Mouse (Mus musculus) kidney, adult 2 months (tissue): ENCODE results near the gene Adsl. TPM values are rescaled to one million over a fixed set of nuclear protein-coding genes. Genes with fewer than 3 reads are reported as not detected.

Source experiments
- DNase-seq: peaks from one replicate; pipeline ENCODE4 v3.0.0; 2021
- H3K27ac ChIP-seq: fragments of 200-500 bp; 2 replicates; pipeline ENCODE4 v1.5.1; 2012; ENCODE audit warnings: low read depth, low read length, control low read depth, inconsistent platforms; ENCODE audit not compliant: insufficient read depth
- H3K27me3 ChIP-seq: fragments of 200-500 bp; replicated peaks from 2 replicates; pipeline ENCODE4 v1.6.1; 2012; ENCODE audit warnings: mild to moderate bottlenecking, moderate library complexity, low read length, inconsistent platforms; ENCODE audit not compliant: control insufficient read depth, insufficient read depth
- H3K36me3 ChIP-seq: fragments of 200-500 bp; 2 replicates; pipeline ENCODE4 v1.6.1; 2012; ENCODE audit warnings: mild to moderate bottlenecking, moderate library complexity, low read length, inconsistent platforms; ENCODE audit not compliant: control insufficient read depth, insufficient read depth
- H3K4me1 ChIP-seq: fragments of 200-500 bp; 2 replicates; pipeline ENCODE4 v1.6.1; 2011; ENCODE audit warnings: low read length; ENCODE audit not compliant: control insufficient read depth, insufficient read depth
- H3K4me3 ChIP-seq: fragments of 200-500 bp; 2 replicates; pipeline ENCODE4 v1.5.1; 2011; ENCODE audit warnings: mild to moderate bottlenecking, low read depth, low read length, control low read depth; ENCODE audit not compliant: insufficient read depth
- CTCF ChIP-seq: fragments of 200-500 bp; conservative IDR thresholded peaks from 2 replicates; pipeline ENCODE4 v1.5.1; 2011; ENCODE audit warnings: low read depth, mild to moderate bottlenecking, control low read depth, low read length, moderate library complexity, mixed read lengths; ENCODE audit not compliant: insufficient read depth, insufficient read length
- POLR2A ChIP-seq: fragments of 200-500 bp; IDR thresholded peaks from one replicate; pipeline ENCODE4 v1.6.1; 2011; ENCODE audit warnings: low read depth, low read length, control low read depth
- WGBS: fragments of 180-500 bp; shearing (Covaris S2); methylation state at CpG from one replicate; pipeline ENCODE4 v1.1.7; 2018; 5-methylcytosine and 5-hydroxymethylcytosine counted together
- polyA plus RNA-seq: library from polyadenylated mRNA; depleted of rRNA; stranded (reverse); fragments of >200 nt; gene quantifications from 2 replicates; pipeline ENCODE4 v1.2.3, GENCODE M21; 2012

Adsl gene
- polyA plus RNA-seq, 1 experiment: 83.9 TPM

- Histone ChIP-seq H3K4me3 (no peak overlapping the region), H3K36me3 (no peaks in the 10 kb centered on the region; the same call in 1 of the 2 replicates), H3K27me3 (no peaks in the 10 kb centered on the region), H3K27ac (no peak overlapping the region), H3K4me1 (peaks cover 8% of the 10 kb centered on the region; the same call in 1 of the 2 replicates)
- TF ChIP-seq POLR2A (no peak), CTCF (no peak)
- 56% methylated on average over 4 of the region's 4 CpGs for WGBS
- DNase-seq: no peak
Observed at GRCm38 (mm10) chr15:80949431-80949830, 1.1 kb downstream of the Adsl start.

DNA sequence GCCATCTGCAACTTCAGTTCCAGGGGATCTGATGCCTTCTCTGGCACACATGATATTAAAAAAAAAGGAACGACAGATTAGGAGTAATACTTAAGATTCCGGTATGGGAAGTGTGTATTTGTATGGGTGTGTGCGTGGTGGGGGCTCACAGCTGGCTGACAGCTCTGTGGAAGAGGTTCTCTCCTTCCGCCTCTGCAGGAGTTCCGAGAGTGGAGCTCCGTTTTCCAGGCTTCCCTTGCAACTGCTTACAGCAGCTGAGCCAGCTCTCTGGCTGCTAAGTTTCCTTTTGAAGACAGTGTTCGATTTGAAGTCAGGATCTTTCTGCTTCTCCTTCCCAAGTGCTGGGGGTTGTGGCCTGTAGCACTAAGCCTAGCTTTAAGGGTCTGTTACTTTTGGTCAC, 1.8 kb downstream of the Adsl start:
- no peak for DNase-seq
- 82% methylated on average over 7 of the region's 7 CpGs for WGBS

DNA sequence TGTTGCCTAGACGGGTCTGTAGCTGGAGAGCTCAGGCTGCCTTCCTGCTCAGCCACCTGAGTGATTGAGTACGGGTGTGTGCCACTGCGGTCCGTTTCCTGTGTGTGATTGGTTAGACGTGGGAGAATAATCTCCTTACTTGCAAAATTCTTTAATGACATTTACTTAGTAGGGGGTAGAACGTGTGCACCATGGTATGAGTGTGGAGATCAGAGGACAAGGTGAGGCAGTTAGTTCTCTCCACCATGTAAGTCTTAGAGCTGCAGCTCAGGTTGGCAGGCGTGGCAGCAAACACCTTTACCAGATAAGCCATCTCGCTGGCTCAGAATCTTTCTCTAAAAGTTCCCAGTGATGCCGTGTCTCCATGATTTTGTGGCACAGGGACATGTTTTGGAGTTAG, 5.7 kb downstream of the Adsl start:
- H3K27me3 ChIP-seq: no peaks in the 10 kb centered on the region
- H3K4me1 ChIP-seq: peaks cover 8% of the 10 kb centered on the region; the same call in 1 of the 2 replicates
- H3K27ac ChIP-seq: no peak overlapping the region
- H3K4me3 ChIP-seq: no peak overlapping the region
- 84% methylated on average over 9 of the region's 9 CpGs for WGBS
- TF ChIP-seq CTCF: no peak
- no peak for TF ChIP-seq POLR2A
- DNase-seq: no peak
- no peaks in the 10 kb centered on the region; the same call in none of the 2 replicates for H3K36me3 ChIP-seq

More for the DNA sequence above, 1.8 kb downstream of the Adsl start:
- no peak overlapping the region for H3K27ac ChIP-seq
- no peak for TF ChIP-seq CTCF
- no peak for TF ChIP-seq POLR2A
- H3K27me3 ChIP-seq: no peaks in the 10 kb centered on the region
- peaks cover 8% of the 10 kb centered on the region; the same call in 1 of the 2 replicates for H3K4me1 ChIP-seq
- no peak overlapping the region for H3K4me3 ChIP-seq
- no peaks in the 10 kb centered on the region; the same call in none of the 2 replicates for H3K36me3 ChIP-seq

DNA sequence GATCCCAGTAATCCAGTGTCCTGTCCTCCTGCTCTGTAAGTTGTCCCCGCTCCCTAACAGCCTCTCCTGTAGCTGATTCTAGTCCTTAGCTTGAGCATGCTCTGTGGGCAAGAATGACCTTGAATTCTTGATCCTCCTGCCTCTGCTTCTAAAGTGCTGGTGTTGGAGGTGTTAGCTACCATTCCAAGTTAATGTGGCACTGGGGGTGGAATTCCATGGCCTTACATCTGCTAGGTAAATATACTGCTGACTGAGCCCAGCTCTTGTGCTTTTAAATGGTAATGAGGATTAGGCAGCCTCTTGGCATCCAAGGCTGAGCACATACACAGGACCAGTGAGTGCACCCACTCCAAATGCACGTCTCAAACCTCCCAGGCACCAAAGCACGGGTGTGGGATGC, 6.6 kb downstream of the Adsl start:
- TF ChIP-seq CTCF: no peak
- no peak for TF ChIP-seq POLR2A
- H3K36me3 ChIP-seq: no peaks in the 10 kb centered on the region; the same call in none of the 2 replicates
- H3K4me3 ChIP-seq: no peak overlapping the region
- no peak overlapping the region for H3K27ac ChIP-seq
- no peak for DNase-seq
- 77% methylated on average over 3 of the region's 3 CpGs for WGBS
- H3K27me3 ChIP-seq: no peaks in the 10 kb centered on the region
- H3K4me1 ChIP-seq: no peaks in the 10 kb centered on the region; the same call in 1 of the 2 replicates

DNA sequence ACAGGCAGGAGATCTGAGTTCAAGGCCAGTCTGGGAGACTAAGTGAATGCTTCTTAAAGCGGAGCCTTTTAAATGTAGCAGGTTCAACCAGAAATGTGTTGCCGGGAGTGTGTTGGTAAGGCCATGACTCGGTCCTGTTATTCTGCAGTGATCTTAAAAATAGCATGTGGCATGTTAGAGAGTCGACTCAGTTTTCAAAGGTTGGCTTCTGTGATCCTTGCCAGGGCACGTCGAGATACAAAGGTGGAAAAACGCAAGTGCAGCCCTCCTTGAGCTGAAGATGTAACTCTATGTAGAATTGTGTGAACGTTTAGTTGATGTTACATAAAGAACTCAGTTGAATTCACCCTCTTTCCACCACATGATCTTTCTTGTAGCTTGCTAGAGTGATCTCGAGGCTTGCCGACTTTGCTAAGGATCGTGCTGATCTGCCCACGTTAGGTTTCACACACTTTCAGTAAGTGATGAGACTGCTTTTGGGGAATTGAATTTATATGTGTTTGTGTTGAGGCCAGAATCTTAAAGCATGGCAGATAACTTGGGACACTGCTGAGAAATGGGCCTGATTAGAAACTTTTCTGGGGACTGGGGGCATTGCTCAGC, 7.6 kb downstream of the Adsl start:
- Histone ChIP-seq H3K27me3 (no peaks in the 10 kb centered on the region), H3K4me1 (no peaks in the 10 kb centered on the region), H3K27ac (no peak overlapping the region), H3K4me3 (no peak overlapping the region), H3K36me3 (no peaks in the 10 kb centered on the region; the same call in none of the 2 replicates)
- no peak for TF ChIP-seq CTCF
- no peak for TF ChIP-seq POLR2A
- DNase-seq: no peak
- 93% methylated on average over 12 of the region's 12 CpGs for WGBS

- Histone ChIP-seq H3K27ac (no peak overlapping the region), H3K4me3 (no peak overlapping the region), H3K4me1 (no peaks in the 10 kb centered on the region), H3K27me3 (no peaks in the 10 kb centered on the region), H3K36me3 (no peaks in the 10 kb centered on the region; the same call in 1 of the 2 replicates)
- 82% methylated on average over 1 of the region's 1 CpGs for WGBS
- no peak for DNase-seq
- no peak for TF ChIP-seq POLR2A
- TF ChIP-seq CTCF: no peak
Observed at GRCm38 (mm10) chr15:80969371-80969770, 21.1 kb downstream of the Adsl start.

DNA sequence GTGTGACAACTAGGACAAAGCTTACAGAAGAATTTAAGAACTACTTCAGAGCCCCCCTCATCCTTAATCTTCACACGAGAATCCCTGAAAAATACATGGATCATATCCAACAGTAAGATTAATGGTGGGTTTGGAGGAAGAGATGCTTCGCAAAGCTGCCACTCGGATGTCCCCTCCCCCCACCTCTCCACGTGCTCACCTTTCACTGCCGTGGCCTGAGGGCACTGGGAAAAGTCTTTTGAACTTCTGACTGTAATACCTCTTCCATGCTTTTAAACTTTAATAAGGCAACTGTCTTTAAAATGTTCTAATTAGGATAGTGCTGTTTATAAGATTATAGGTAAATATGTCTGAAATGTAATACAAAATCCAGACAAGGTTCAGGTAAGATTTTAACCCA, 26.0 kb downstream of the Adsl start:
- no peak for TF ChIP-seq POLR2A
- TF ChIP-seq CTCF: no peak
- no peaks in the 10 kb centered on the region for H3K36me3 ChIP-seq
- WGBS: 9% methylated on average over 5 of the region's 5 CpGs
- H3K4me3 ChIP-seq: no peak overlapping the region
- H3K27ac ChIP-seq: no peak overlapping the region
- DNase-seq: peak; percentile 17
- H3K4me1 ChIP-seq: no peaks in the 10 kb centered on the region; the same call in 1 of the 2 replicates
- H3K27me3 ChIP-seq: no peaks in the 10 kb centered on the region
